Comparison of ENCODE assay signal across 18 mouse cellular contexts in genomic region chr11:75830386-75830785, GRCm38 (mm10).
"Had no signal": no experiment of that assay in that cellular context is flagged by ENCODE, and none has a peak within 500 bp of the region (broad histone marks: within the 10 kb centered on the region; RNA-seq: fewer than 3 reads in every experiment).

No protein-coding gene starts in this region.

- H3K4me1 ChIP-seq: midbrain, embryonic 12.5 days; neural tube, embryonic 13.5 days; neural tube, embryonic 15.5 days had no signal

- H3K27ac ChIP-seq: midbrain, embryonic 10.5 days; midbrain, embryonic 12.5 days; neural tube, embryonic 13.5 days; neural tube, embryonic 15.5 days had no signal

- H3K27me3 ChIP-seq: midbrain, embryonic 12.5 days; neural tube, embryonic 13.5 days; neural tube, embryonic 15.5 days had no signal

- H3K9me3 ChIP-seq: midbrain, embryonic 10.5 days; midbrain, embryonic 12.5 days; neural tube, embryonic 13.5 days; neural tube, embryonic 15.5 days had no signal

- DNase-seq: lung, embryonic 14.5 days; lung, postnatal 10 days; lung, postnatal 4 days; midbrain, embryonic 14.5 days; retina, postnatal 1 day; right cerebral cortex, adult 18-20 months; right cerebral cortex, postnatal 25 days; right cerebral cortex, postnatal 4 days; spleen, adult 18-20 months; thymus, adult 18-20 months; thymus, postnatal 14 days; thymus, postnatal 36 days had no signal

- H3K9ac ChIP-seq: lung, embryonic 14.5 days; midbrain, embryonic 12.5 days; neural tube, embryonic 13.5 days; neural tube, embryonic 15.5 days had no signal

- H3K4me2 ChIP-seq: lung, embryonic 14.5 days; midbrain, embryonic 12.5 days; neural tube, embryonic 13.5 days; neural tube, embryonic 15.5 days had no signal

- H3K4me3 ChIP-seq: midbrain, embryonic 10.5 days; midbrain, embryonic 12.5 days; myocyte; neural tube, embryonic 13.5 days; neural tube, embryonic 15.5 days had no signal

- ATAC-seq: midbrain, embryonic 16.5 days had no signal

- H3K36me3 ChIP-seq: midbrain, embryonic 10.5 days; midbrain, embryonic 12.5 days; neural tube, embryonic 13.5 days; neural tube, embryonic 15.5 days had no signal
